Mouse (Mus musculus) layer of hippocampus, adult 18-20 months (tissue): Measurements from ENCODE around the gene Bpifa6. TPM values are rescaled to one million over a fixed set of nuclear protein-coding genes. Genes with fewer than 3 reads are reported as not detected.
A peak's percentile ranks its signal among the peaks of the same experiment; 100 is the strongest.

Experiments
- DNase-seq, 2 experiments: peaks; one replicate each; pipeline ENCODE4 v3.0.0; 2022; ENCODE audit warnings: low spot score in 2 of 2
- long read RNA-seq: library from polyadenylated mRNA; stranded (forward); transcript quantifications from one replicate; pipeline ENCODE4 v2.0.0, GENCODE M21; 2021
- total RNA-seq, 2 experiments: library from RNA; stranded (reverse); gene quantifications; 2 replicates each; pipeline ENCODE4 v1.2.3; 2021

The Bpifa6 gene
- not detected for total RNA-seq
- long read RNA-seq = 0 reads

- no peak for DNase-seq
Measured at GRCm38 (mm10) chr2:153974582-153974981, at the start of gene Bpifa6. Bpifa6 (plus strand) TSS chr2:153974945.

- DNase-seq = peak in 1 of 2 experiments; percentile 48
Measured at GRCm38 (mm10) chr2:153929871-153930413, 44.8 kb upstream of the Bpifa6 start.

GRCm38 (mm10) chr2:153931125-153931524, 43.6 kb upstream of the Bpifa6 start:
- DNase-seq = peak in 1 of 2 experiments; percentile 15

GRCm38 (mm10) chr2:153933311-153933710, 41.4 kb upstream of the Bpifa6 start:
- no peak for DNase-seq

GRCm38 (mm10) chr2:153935348-153935747, 39.4 kb upstream of the Bpifa6 start:
- DNase-seq = no peak

GRCm38 (mm10) chr2:153937843-153938242, 36.9 kb upstream of the Bpifa6 start, which contains the start of gene Bpifb4:
Bpifb4 (plus strand) TSS chr2:153938212.
- DNase-seq = no peak

GRCm38 (mm10) chr2:153943537-153943936, 31.2 kb upstream of the Bpifa6 start:
- peak in 1 of 2 experiments; percentile 78 for DNase-seq

GRCm38 (mm10) chr2:153944567-153944966, 30.2 kb upstream of the Bpifa6 start:
- DNase-seq = no peak

GRCm38 (mm10) chr2:153952897-153953296, 21.8 kb upstream of the Bpifa6 start:
- peak; percentile 51 to 87 for DNase-seq

GRCm38 (mm10) chr2:153953836-153954235, 20.9 kb upstream of the Bpifa6 start:
- DNase-seq = peak in 1 of 2 experiments; percentile 23

- DNase-seq = peak in 1 of 2 experiments; percentile 55
Measured at GRCm38 (mm10) chr2:153962821-153963331, 11.9 kb upstream of the Bpifa6 start.

GRCm38 (mm10) chr2:153963334-153963733, 11.4 kb upstream of the Bpifa6 start:
- no peak for DNase-seq

GRCm38 (mm10) chr2:153970221-153970620, 4.5 kb upstream of the Bpifa6 start:
- peak in 1 of 2 experiments; percentile 22 for DNase-seq

- peak; percentile 42 to 80 for DNase-seq
Measured at GRCm38 (mm10) chr2:153995770-153996169, 21.0 kb downstream of the Bpifa6 start.

- no peak for DNase-seq
Measured at GRCm38 (mm10) chr2:154000501-154000900, 25.8 kb downstream of the Bpifa6 start.

- DNase-seq = no peak
Measured at GRCm38 (mm10) chr2:154001056-154001455, 26.3 kb downstream of the Bpifa6 start.

- no peak for DNase-seq
Measured at GRCm38 (mm10) chr2:154004456-154004855, 29.7 kb downstream of the Bpifa6 start.

GRCm38 (mm10) chr2:154005094-154005493, 30.3 kb downstream of the Bpifa6 start:
- no peak for DNase-seq

GRCm38 (mm10) chr2:154005734-154006133, 31.0 kb downstream of the Bpifa6 start:
- DNase-seq = no peak

GRCm38 (mm10) chr2:154006331-154006730, 31.6 kb downstream of the Bpifa6 start:
- DNase-seq = no peak

- no peak for DNase-seq
Measured at GRCm38 (mm10) chr2:154007381-154007780, 32.6 kb downstream of the Bpifa6 start.

- DNase-seq = no peak
Measured at GRCm38 (mm10) chr2:154007965-154008364, 33.2 kb downstream of the Bpifa6 start, which contains the start of gene Bpifa2. Bpifa2 (plus strand) TSS chr2:154008265.

- DNase-seq = no peak
Measured at GRCm38 (mm10) chr2:154017990-154018389, 43.2 kb downstream of the Bpifa6 start.
